Mouse (Mus musculus): ENCODE measurements around the gene Tomm40. TPM values are rescaled to one million over a fixed set of nuclear protein-coding genes. Genes with fewer than 3 reads are reported as not detected.

Tomm40 gene
- polyA plus RNA-seq, 1 experiment = 218 TPM

- Histone ChIP-seq H3K79me3 (ENCODE audit: low read depth) (no peaks in the 10 kb centered on the region), H3K4me3 (ENCODE audit: insufficient read depth, poor library complexity, severe bottlenecking) (no peak overlapping the region), H3K79me2 (ENCODE audit: control insufficient read depth, insufficient read depth) (no peaks in the 10 kb centered on the region), H3K27me3 (ENCODE audit: control insufficient read depth, insufficient read depth, insufficient read length) (peaks cover 12% of the 10 kb centered on the region), H3K36me3 (ENCODE audit: control insufficient read depth, insufficient read depth) (no peaks in the 10 kb centered on the region), H3ac (ENCODE audit: control insufficient read depth, insufficient read length, low read depth) (no peak overlapping the region)
- no peak for TF ChIP-seq MYOG (IDR thresholded peaks at IDR 0.05; ENCODE audit: control insufficient read depth, extremely low read depth, insufficient read length)
Observed at GRCm38 (mm10) chr7:19683771-19684201, 31.5 kb downstream of the Tomm40 start.

GRCm38 (mm10) chr7:19682979-19683378, 32.3 kb downstream of the Tomm40 start:
- no peaks in the 10 kb centered on the region for H3K36me3 ChIP-seq (ENCODE audit: control insufficient read depth, insufficient read depth)
- peaks cover 10% of the 10 kb centered on the region for H3K27me3 ChIP-seq (ENCODE audit: control insufficient read depth, insufficient read depth, insufficient read length)
- TF ChIP-seq FOSL1 (IDR thresholded peaks at IDR 0.05; ENCODE audit: insufficient read depth, low read length, poor library complexity, severe bottlenecking) (no peak), MAX (IDR thresholded peaks at IDR 0.05) (no peak), CTCF (IDR thresholded peaks at IDR 0.05; ENCODE audit: control insufficient read depth, insufficient read depth, insufficient read length) (no peak), MYOD1 (IDR thresholded peaks at IDR 0.05; ENCODE audit: control insufficient read depth, insufficient read length, low read depth) (no peak), CEBPB (IDR thresholded peaks at IDR 0.05; ENCODE audit: low read depth) (no peak), USF1 (IDR thresholded peaks at IDR 0.05; ENCODE audit: low read depth) (no peak)
- H3K4me3 ChIP-seq (ENCODE audit: insufficient read depth, poor library complexity, severe bottlenecking) = no peak overlapping the region
- no peaks in the 10 kb centered on the region for H3K79me3 ChIP-seq (ENCODE audit: low read depth)
- H3ac ChIP-seq (ENCODE audit: control insufficient read depth, insufficient read length, low read depth) = no peak overlapping the region
- H3K79me2 ChIP-seq (ENCODE audit: control insufficient read depth, insufficient read depth) = no peaks in the 10 kb centered on the region

- H3K36me3 ChIP-seq (ENCODE audit: control insufficient read depth, insufficient read depth) = no peaks in the 10 kb centered on the region
Observed at GRCm38 (mm10) chr7:19681202-19681694, 34.0 kb downstream of the Tomm40 start, which contains the start of the genes Gm44805 and Apoc4. Gene Gm44805, minus strand, starts transcription at chr7:19681423. Gene Apoc4, minus strand, starts transcription at chr7:19681479.

GRCm38 (mm10) chr7:19680702-19681101, 34.5 kb downstream of the Tomm40 start:
- Histone ChIP-seq H3K4me3 (ENCODE audit: insufficient read depth, poor library complexity, severe bottlenecking) (no peak overlapping the region), H3ac (ENCODE audit: control insufficient read depth, insufficient read length, low read depth) (no peak overlapping the region), H3K79me3 (ENCODE audit: low read depth) (no peaks in the 10 kb centered on the region), H3K36me3 (ENCODE audit: control insufficient read depth, insufficient read depth) (no peaks in the 10 kb centered on the region), H3K27me3 (ENCODE audit: control insufficient read depth, insufficient read depth, insufficient read length) (peaks cover 12% of the 10 kb centered on the region), H3K79me2 (ENCODE audit: control insufficient read depth, insufficient read depth) (no peaks in the 10 kb centered on the region)
- TF ChIP-seq CEBPB (IDR thresholded peaks at IDR 0.05; ENCODE audit: low read depth) (no peak), MYOG (IDR thresholded peaks at IDR 0.05; ENCODE audit: control insufficient read depth, extremely low read depth, insufficient read length) (no peak)

More at GRCm38 (mm10) chr7:19681202-19681694, 34.0 kb downstream of the Tomm40 start, which contains the start of the genes Gm44805 and Apoc4:
- no peak for TF ChIP-seq CEBPB (IDR thresholded peaks at IDR 0.05; ENCODE audit: low read depth)
- TF ChIP-seq MYOG (IDR thresholded peaks at IDR 0.05; ENCODE audit: control insufficient read depth, extremely low read depth, insufficient read length) = no peak
- no peak for TF ChIP-seq USF1 (IDR thresholded peaks at IDR 0.05; ENCODE audit: low read depth)
- no peak for TF ChIP-seq MAX (IDR thresholded peaks at IDR 0.05)
- no peak for TF ChIP-seq FOSL1 (IDR thresholded peaks at IDR 0.05; ENCODE audit: insufficient read depth, low read length, poor library complexity, severe bottlenecking)
- TF ChIP-seq CTCF (IDR thresholded peaks at IDR 0.05; ENCODE audit: control insufficient read depth, insufficient read depth, insufficient read length) = no peak
- no peak for TF ChIP-seq MYOD1 (IDR thresholded peaks at IDR 0.05; ENCODE audit: control insufficient read depth, insufficient read length, low read depth)
- H3K27me3 ChIP-seq (ENCODE audit: control insufficient read depth, insufficient read depth, insufficient read length) = peaks cover 13% of the 10 kb centered on the region
- no peak within 1 kb of the TSS for H3K4me3 ChIP-seq (ENCODE audit: insufficient read depth, poor library complexity, severe bottlenecking)
- H3ac ChIP-seq (ENCODE audit: control insufficient read depth, insufficient read length, low read depth) = no peak within 1 kb of the TSS
- no peaks in the 10 kb centered on the region for H3K79me2 ChIP-seq (ENCODE audit: control insufficient read depth, insufficient read depth)
- H3K79me3 ChIP-seq (ENCODE audit: low read depth) = no peaks in the 10 kb centered on the region

- peaks cover 3% of the 10 kb centered on the region for H3K27me3 ChIP-seq (ENCODE audit: control insufficient read depth, insufficient read depth, insufficient read length)
- H3K4me3 ChIP-seq (ENCODE audit: insufficient read depth, poor library complexity, severe bottlenecking) = no peak overlapping the region
- no peaks in the 10 kb centered on the region for H3K79me2 ChIP-seq (ENCODE audit: control insufficient read depth, insufficient read depth)
- no peaks in the 10 kb centered on the region for H3K36me3 ChIP-seq (ENCODE audit: control insufficient read depth, insufficient read depth)
- no peak overlapping the region for H3ac ChIP-seq (ENCODE audit: control insufficient read depth, insufficient read length, low read depth)
- H3K79me3 ChIP-seq (ENCODE audit: low read depth) = no peaks in the 10 kb centered on the region
- TF ChIP-seq FOSL1 (IDR thresholded peaks at IDR 0.05; ENCODE audit: insufficient read depth, low read length, poor library complexity, severe bottlenecking) (no peak), MYOD1 (IDR thresholded peaks at IDR 0.05; ENCODE audit: control insufficient read depth, insufficient read length, low read depth) (no peak), CTCF (IDR thresholded peaks at IDR 0.05; ENCODE audit: control insufficient read depth, insufficient read depth, insufficient read length) (no peak), USF1 (IDR thresholded peaks at IDR 0.05; ENCODE audit: low read depth) (no peak), CEBPB (IDR thresholded peaks at IDR 0.05; ENCODE audit: low read depth) (no peak), MAX (IDR thresholded peaks at IDR 0.05) (no peak), MYOG (IDR thresholded peaks at IDR 0.05; ENCODE audit: control insufficient read depth, extremely low read depth, insufficient read length) (no peak)
Observed at GRCm38 (mm10) chr7:19678901-19679300, 36.3 kb downstream of the Tomm40 start.

- Histone ChIP-seq H3K79me3 (ENCODE audit: low read depth) (no peaks in the 10 kb centered on the region), H3K36me3 (ENCODE audit: control insufficient read depth, insufficient read depth) (no peaks in the 10 kb centered on the region), H3K79me2 (ENCODE audit: control insufficient read depth, insufficient read depth) (no peaks in the 10 kb centered on the region), H3K27me3 (ENCODE audit: control insufficient read depth, insufficient read depth, insufficient read length) (peaks cover 3% of the 10 kb centered on the region), H3ac (ENCODE audit: control insufficient read depth, insufficient read length, low read depth) (no peak within 1 kb of the TSS), H3K4me3 (ENCODE audit: insufficient read depth, poor library complexity, severe bottlenecking) (no peak within 1 kb of the TSS)
- TF ChIP-seq MYOG (IDR thresholded peaks at IDR 0.05; ENCODE audit: control insufficient read depth, extremely low read depth, insufficient read length) = no peak
- TF ChIP-seq FOSL1 (IDR thresholded peaks at IDR 0.05; ENCODE audit: insufficient read depth, low read length, poor library complexity, severe bottlenecking) = no peak
- TF ChIP-seq USF1 (IDR thresholded peaks at IDR 0.05; ENCODE audit: low read depth) = no peak
- no peak for TF ChIP-seq MAX (IDR thresholded peaks at IDR 0.05)
- TF ChIP-seq CEBPB (IDR thresholded peaks at IDR 0.05; ENCODE audit: low read depth) = no peak
- no peak for TF ChIP-seq CTCF (IDR thresholded peaks at IDR 0.05; ENCODE audit: control insufficient read depth, insufficient read depth, insufficient read length)
- TF ChIP-seq MYOD1 (IDR thresholded peaks at IDR 0.05; ENCODE audit: control insufficient read depth, insufficient read length, low read depth) = no peak
Observed at GRCm38 (mm10) chr7:19677872-19678271, 37.4 kb downstream of the Tomm40 start, which contains the start of gene Apoc2. Gene Apoc2, minus strand, starts transcription at chr7:19677941.

Data from C2C12 (cell line).